Mouse (Mus musculus) heart, adult 10 weeks (tissue): Measurements from ENCODE around the gene Wdr17. TPM values are rescaled to one million over a fixed set of nuclear protein-coding genes. Genes with fewer than 3 reads are reported as not detected.

Experiments
- polyA plus RNA-seq: library from polyadenylated mRNA; stranded (reverse); fragments of 350-450 nt; fragmentation: Illumina TruSeq; extraction: RNeasy Lipid Tissue Mini Kit (QIAGEN cat#74804); gene quantifications from one replicate; pipeline ENCODE4 v1.2.3, GENCODE M21; 2014; ENCODE audit warnings: low read depth, low replicate concordance

The Wdr17 gene
- polyA plus RNA-seq = not detected

GRCm38 (mm10) chr8:54886987-54887785 is at the start of gene Wdr17:
TSS of gene Wdr17 (minus strand) at chr8:54887184.

GRCm38 (mm10) chr8:54600671-54601251 is 286.2 kb downstream of the Wdr17 start, which contains the start of gene Spata4:
TSS of gene Spata4 (plus strand) at chr8:54600781.

Other genes starting within 250 kb of the Wdr17 start
- 11.6 TPM for gene Gpm6a, start 67.7 kb upstream of the Wdr17 start, polyA plus RNA-seq